Mouse (Mus musculus) gastrocnemius, adult 8-10 months (tissue): Measurements from ENCODE around the gene Nxf1. TPM values are rescaled to one million over a fixed set of nuclear protein-coding genes. Genes with fewer than 3 reads are reported as not detected.
"Not testable (repeated sequence)": the region's sequence is repeated elsewhere in the genome, so short reads cannot be mapped to it uniquely, and the experiment has no call there.

Experiments
- DNase-seq, 2 experiments: peaks; one replicate each; pipeline ENCODE4 v3.0.0; 2022; ENCODE audit warnings: low spot score in 2 of 2
- total RNA-seq, 4 experiments: library from RNA; stranded (reverse); gene quantifications; 2 replicates each; pipeline ENCODE4 v1.2.4; 2022

The Nxf1 gene
- total RNA-seq, 4 experiments from 2014 or later = 24.0 to 34.0 (median 27.7) TPM

DNA sequence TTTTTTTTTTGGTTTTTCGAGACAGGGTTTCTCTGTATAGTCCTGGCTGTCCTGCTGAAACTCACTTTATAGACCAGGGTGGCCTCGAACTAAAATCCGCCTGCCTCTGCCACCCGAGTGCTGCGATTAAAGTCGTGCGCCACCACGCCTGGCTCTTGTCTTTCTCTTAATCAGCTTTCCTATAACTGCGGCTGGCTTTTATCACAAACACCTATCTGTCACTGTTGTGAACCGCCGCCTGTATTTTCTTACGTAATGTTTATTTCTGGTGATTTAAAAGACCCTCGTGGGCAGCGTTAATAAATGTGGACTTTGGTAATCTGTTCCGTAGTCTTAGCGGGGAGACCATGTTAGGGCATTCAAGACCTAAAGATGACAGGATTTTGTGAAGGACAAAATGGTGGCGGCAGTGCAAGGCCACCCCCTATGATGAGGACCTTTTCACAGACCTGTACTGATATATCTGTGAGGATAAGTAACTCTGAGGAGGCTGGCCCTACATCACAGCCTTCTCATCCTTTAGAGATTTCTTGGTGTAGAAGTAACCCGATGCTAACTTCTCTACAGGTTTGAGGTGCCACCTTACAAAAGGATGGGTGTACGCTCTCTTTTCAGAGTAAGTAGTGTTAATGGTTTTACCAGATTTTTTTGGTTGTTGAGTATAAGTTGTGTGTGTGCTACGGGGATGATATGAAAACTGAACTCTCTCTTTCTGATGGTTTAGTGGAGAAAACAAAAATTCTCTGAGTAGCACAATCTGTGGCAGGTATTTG is 33.1 kb upstream of the Nxf1 start:
- no peak for DNase-seq

DNA sequence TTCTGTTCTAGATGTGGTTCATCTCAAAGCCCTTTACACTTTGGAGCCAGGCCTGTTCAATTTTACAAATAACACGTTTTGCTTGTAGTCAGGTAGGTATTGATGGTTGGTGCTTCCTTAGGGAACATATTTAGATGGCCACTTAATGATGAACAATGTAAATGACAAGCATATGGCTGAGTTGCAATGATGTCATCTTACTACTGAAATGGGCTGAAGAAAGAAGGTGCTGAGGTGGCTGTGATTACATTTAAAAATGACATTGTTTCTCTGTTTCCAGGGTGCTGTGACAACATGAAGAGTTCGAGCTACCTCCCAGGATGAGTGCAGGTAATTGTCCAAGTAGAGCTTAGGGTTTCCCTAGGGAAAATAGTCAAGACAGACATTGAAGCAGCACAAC is 32.5 kb upstream of the Nxf1 start:
- DNase-seq = no peak

DNA sequence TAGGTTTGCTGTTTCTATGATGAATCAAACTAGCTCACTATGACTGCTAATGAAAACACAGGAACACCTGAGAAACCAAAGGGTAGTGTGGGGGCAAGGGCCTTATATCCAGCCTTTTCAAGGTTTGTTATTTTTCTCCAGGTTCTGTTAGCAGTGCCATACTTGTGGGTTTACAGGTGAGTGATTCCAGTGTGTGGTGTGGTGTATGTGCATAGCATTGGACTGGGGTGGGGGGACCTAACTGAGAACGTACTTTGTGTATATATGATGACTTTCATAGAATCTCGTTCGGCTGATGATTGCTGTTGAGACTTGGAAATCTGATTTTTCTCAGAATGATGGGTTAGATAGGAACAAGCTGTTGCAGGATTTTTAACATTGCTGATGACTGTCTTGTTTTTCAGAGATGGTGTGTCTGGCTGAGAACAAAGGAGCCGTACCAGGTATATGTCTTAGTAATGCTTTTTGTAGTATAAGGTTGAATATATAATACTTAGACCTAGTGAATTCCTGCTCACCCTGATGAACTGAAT is 31.7 kb upstream of the Nxf1 start:
- DNase-seq = no peak

DNA sequence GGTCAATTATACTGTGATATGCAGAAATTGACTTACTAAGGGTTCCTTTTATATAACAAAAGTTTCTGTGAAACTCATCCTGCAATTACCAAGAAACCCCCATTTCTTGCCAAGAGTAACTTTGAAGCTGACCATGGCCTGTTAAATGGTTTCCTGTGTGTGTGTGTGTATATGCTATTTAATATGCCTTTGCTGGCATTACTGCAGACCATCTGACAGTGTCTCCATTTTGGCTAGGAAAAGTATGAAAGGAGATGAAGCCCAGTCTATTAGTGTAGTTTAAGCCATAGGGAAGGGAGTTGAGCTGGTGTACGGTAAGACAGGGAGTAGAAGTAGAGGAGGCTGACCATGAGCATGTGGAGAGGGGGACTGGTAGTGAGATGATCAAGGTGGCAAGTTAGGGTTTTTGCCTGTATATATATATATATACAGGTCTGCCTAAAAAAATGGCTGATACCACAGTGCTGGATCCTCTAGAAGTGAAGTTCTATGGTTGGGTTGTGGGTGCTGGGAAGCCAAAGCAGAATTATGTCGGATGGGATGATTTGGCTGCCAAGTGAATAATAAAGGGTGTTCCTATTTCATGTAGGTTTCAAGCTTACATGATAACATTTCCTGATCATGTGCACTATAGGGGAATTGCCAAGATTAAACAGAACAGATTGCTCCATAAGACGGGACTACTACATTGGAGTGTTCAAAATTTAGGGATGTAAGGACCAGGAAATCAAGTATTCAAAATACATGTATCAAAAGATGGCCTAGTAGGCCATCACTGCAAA is 30.1 kb upstream of the Nxf1 start:
- DNase-seq = no peak

DNA sequence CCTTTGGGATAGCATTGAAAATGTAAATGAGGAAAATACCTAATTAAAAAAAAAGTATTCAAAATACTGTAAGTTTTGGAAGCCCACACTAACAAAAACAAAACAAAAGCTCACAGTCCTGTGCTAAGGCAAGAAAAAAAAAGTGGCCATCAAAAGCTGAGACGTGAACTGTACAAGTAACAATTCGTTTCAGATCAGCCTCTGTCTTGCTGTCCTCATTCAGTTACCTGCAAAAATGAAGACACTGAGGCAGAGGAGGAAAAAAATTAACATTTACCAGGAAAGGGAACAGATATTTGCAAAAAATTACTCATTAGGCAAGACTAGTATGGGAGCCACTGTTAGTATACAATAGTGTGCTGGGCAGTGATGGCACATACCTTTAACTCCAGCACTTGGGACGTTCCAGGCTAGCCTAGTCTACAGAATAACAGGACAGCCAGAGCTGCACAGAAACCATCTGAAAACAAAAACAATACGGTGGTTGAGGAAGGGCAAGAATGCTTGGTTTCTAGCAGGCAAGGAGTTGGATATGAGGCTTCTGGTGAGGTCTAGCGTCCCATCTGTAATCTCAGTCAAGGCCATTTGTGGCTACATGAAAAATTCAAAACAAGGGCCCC is 29.3 kb upstream of the Nxf1 start:
- no peak for DNase-seq

DNA sequence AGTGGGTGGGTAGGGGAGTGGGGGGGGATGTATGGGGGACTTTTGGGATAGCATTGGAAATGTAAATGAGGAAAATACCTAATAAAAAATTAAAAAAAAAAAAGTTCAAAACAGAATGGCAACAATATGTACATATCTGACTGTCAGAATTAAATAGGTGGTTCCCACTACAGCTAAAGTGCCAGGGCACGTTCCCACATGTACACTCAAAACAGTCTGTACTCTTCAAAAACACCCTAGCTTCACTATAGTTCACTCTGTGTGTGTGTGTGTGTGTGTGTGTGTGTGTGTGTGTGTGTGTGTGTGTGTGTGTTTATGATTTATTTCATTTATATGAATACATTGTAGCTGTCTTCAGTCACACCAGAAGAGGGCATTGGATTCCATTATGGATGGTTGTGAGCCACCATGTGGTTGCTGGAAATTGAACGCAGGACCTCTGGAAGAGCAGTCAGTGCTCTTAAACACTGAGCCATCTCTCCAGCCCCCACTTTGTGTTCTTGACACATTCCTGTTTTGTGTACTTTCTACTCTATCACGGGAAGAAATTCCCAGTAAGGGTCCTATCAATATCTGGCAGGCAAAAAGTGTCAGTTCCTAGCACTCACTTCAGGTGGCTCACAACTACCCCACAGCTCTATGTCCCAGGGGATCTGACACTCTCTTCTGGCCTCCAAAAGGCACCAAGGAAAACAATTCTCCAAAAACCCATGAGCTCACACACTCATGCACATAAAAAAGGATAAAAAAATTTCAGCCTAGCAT is 28.4 kb upstream of the Nxf1 start:
- not testable (repeated sequence) for DNase-seq

DNA sequence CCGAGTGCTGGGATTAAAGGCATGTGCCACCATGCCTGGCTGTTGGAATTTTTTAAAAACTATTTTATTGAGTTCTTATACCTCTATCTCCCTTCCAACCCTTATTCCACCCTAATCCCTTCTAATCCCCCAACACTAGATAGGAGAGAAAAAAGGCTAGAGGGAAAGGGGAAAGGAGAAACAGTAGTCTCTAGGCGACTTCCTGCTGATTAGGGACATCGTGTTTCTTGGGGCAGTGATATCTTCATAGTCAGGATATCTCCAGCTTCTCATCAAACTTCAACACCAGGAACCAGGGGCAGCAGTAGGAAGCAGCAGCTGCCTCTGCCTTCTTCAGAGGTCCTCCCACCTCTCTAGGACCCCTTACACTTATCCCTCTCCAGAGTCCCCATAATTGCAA is 22.5 kb upstream of the Nxf1 start:
- DNase-seq = no peak

DNA sequence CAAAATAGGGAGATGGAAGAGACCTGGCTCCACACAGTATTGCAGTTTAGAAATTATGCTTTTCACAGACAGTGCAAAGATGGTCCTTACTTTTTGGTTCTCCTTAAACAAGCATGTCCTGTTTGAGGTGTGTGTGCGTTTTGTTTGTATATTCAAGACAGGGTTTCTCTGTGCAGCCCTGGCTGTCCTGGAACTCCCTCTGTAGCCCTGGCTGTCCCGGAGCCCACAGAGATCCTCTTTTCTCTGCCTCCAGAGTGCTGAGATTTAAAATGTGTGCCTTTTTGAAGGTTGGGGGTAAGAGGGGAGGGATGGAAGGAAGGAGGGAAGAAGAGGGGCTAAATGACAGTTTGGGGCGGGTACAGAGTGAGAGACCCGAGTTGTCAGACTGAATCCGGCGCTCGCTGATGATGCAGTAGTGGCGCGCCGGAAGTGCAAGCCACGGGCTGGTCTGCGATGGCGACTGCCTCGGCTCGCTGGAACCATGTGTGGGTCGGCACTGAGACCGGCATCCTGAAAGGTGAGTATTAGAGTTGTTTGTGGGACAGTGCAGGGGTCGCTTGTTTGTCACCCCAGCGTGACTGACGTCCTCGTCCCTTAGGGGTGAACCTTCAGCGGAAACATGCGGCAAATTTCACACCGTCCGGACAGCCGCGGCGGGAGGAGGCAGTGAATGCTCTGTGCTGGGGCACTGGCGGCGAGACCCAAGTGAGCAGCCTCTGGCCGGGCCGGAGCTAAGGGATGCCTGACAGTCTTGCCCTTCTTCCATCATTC is 21.3 kb upstream of the Nxf1 start, which contains the start of gene Wdr74:
Gene Wdr74 (plus strand): TSS at position 439 of the 771 bp plus-strand sequence.
- peak; percentile 76 to 79 for DNase-seq

DNA sequence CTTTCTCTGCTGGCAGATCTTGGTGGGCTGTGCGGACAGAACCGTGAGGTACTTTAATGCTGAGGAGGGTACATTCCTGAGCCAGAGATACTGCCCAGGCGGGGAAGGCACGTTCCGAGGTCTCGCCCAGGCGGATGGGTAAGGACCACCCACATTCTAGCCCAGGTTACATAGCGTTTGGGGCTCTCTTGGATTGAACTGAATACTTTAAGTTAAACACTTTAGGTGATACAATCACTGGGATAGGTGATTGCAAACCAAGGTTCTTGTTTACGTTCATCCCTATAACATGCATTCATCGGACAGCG is 20.8 kb upstream of the Nxf1 start:
- no peak for DNase-seq

DNA sequence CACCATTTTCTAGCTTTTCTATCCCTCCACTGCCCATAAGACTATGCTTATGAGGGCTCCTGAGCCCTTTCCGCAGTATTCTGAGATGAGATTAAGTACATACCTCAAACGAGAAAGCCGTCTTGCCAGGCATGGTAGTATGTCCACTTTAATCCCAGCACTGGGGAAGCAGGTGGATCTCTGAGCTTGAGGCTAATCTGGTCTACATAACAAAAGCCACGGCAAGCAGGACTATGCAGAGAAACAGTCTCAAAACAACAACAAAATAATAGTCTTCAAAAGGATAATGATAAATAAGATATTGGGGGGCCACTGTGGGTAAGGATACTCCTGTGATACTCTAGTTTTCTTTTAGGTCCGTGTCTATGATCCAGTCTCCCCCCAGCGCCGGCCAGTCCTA is 18.0 kb upstream of the Nxf1 start:
- no peak for DNase-seq

DNA sequence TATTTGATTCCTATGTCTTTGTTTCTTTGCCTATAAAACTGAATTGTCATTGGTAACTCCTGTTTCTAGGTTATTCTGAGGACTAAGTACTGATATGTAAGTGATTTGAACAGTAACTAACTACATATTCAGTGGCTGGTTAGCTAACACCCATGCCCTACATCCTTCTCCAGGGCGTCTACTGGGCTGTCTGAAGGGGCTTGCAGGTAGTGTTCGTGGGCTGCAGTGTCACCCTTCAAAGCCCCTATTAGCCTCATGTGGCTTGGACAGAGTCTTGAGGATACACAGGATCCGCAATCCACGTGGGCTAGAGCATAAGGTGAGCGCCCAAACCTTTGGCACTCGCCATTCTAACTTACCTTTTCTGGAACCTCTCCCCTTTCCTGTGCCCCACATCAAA is 17.2 kb upstream of the Nxf1 start:
- no peak for DNase-seq

DNA sequence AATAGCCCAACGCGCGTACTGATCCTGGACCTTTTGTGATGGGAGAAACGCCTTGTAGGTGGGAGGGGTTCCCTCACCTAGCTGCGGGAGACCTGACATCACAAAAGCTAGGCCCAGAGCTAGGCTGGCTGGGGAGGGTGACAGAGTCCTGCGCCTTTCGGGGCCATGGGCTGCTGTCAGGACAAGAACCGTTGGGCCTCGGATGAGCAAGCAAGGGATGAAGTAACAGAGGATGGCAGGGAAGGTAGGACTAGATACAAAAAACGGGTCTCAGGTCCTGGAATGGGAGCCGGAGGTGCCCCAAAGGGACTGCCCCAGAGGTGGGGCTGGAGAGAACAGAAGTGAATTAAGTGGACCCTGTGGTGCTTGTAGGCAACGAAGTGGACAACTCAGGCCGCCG is 16.3 kb upstream of the Nxf1 start, which contains the start of gene 1700092M07Rik:
Gene 1700092M07Rik (plus strand): TSS at position 116 of the 400 bp plus-strand sequence.
- no peak for DNase-seq

DNA sequence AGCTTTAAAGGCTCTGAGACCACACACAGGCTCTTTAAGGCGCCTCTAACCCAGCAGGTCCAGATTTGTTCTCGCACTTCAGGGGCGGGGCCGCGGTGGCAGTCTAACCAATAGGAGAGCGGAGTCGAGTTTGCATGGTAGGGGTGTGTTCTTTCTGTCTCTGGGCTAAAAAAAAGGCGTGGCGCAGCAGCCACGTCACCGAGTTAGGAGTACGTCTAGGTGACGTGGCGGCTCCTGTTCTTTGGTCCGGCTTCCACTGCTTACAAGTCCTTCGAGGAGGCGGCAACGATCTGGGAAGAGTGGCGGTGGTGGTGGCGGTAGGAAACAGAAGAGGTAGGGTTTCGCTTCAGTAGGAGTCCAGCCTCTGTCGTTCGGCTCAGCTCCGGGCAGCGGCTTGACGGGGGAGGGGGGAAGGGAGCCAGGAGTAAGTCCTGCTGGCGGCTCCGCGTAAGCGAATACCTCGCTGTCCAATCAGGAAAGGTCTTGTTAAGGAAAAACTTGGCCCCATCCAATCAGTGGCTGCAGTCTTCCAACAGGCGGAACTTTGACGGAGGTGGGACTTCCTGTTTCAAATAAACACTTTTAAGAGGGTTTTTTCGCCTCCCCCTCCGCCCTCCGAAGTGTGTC is 15.5 kb upstream of the Nxf1 start, which contains the start of gene Stx5a:
Gene Stx5a (plus strand): TSS at position 171 of the 627 bp plus-strand sequence.
- peak; percentile 92 to 95 for DNase-seq

DNA sequence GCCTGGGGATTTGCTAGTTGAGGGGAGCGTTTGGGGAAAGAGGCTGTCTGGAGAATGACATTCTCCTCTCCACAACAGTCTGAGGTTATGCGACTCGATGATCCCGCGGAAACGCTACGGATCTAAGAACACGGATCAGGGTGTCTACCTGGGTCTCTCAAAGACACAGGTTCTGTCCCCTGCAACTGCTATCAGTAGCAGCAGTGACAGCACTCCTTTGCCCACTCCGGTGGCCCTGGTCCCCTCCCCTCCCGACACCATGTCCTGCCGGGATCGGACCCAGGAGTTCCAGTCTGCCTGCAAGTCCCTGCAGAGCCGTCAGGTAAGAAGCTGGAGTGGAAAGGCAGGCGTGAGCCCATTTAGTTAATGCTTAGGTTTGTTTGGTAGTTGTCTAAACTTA is 14.7 kb upstream of the Nxf1 start:
- DNase-seq = no peak

DNA sequence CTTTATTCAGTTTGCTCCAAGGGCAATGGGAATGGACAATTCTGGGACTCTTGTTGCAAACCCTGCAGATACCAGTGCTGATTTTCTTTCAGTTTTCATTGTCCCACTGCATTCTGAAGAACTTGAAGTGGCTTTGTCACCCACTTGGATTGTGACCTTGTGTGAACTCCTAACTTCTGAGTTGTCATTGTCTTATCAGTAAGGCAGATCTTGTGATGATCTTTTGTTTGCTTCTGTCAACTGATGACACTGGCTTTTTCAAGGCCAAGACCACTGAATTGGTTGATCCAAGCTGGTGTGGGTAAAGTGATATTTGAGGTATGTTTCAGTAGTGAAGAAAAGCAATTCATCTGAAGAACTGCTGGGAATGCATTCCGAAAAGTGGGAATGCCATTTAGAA is 11.5 kb upstream of the Nxf1 start:
- DNase-seq = no peak

DNA sequence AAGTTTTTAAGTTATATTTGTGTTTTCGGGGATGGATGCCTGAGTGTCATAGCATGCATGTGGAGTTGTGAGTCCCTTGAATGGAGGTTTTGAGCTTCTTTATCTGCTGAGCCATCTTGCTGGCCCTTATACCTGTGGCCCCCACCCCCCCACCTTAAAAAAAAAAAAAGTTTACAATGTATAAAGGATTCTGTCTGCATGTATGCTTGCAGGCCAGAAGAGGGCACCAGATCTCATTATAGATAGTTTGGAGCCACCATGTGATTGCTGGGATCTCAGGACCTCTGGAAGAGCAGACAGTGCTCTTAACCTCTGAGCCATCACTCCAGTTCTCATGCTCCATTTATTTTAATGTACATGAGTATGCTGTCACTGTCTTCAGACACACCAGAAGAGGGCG is 9.5 kb upstream of the Nxf1 start:
- DNase-seq = no peak

DNA sequence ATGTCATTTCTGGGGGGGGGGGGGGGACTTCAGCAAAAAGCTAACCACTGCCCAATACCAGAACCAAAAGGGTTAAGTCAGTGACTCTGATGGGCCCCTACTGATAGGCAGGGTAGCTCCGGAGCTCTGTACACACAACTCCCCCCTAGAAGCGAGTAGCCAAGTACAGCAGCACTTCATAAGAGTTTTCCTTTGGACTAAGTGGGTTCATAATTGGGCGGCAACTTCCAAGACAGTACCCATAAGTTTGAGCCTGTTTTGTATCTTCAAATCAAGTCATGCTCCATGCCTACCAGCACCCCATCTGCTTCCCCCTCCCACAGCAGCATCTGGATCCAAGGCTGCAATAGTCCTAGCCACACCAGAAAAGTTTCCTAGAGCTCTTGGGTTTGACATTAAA is 1.2 kb upstream of the Nxf1 start:
- no peak for DNase-seq

DNA sequence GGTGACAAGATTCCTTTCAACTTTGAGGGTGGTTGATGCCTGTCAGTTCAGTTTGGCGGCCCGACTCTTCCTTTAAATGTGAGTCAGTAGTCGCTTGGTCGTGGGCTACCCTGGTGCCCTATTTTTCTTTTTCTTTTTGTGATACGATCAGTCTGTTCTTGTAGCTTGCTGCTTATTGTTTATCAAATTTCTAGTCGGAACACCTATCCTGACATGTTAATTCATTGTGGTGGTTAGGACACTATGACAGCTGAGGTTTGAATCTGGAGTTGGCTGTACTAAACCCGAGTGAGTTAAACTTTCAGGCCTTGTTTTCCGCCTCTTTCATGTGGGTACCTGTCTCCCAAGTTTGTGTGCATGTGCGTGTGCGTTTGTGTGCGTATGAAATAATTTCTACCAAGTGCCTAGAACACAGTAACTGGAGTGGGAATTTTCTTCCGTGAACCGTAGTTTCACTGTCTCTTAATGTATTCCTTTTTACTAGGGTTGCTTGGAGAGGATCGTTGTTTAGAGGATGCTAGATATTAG is 662 bp downstream of the Nxf1 start:
- no peak for DNase-seq

DNA sequence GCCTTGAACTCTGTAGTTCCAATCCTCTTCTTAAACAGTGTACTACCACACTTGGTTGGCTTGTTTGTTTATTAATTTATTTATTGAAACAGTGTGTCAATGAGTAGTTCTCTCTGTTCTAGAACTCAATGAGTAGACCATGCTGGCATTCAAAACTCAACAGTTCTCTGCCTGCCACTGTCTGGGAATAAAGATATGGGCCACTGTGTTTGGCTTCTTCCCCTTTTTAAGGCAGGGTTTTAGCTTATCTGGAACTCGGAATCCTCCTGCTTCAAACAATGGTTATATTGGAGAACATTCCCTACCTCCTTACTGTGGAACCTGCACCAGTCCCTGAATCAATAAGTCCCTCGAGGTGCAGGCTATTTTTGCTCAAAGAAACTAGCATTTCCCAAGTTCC is 2.0 kb downstream of the Nxf1 start:
- no peak for DNase-seq

DNA sequence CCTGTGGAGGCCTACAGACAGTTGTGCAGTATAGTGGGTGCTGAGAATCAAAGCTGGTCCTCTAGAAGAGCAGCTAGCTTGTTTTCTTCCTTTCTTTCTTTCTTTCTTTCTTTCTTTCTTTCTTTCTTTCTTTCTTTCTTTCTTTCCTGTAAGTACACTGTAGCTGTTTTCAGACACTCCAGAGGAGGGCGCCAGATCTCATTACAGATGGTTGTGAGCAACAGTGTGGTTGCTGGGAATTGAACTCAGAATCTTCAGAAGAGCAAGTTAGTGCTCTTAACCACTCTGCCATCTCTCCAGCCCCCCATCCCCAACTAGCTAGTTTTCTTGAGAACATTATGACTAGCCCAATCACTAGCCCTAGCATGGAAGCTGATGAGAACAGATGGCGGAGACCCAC is 3.9 kb downstream of the Nxf1 start:
- no peak for DNase-seq
